Mouse (Mus musculus) hindbrain, embryonic 16.5 days (tissue): ENCODE results near the gene Ets1. TPM values are rescaled to one million over a fixed set of nuclear protein-coding genes. Genes with fewer than 3 reads are reported as not detected.

Experiments
- ATAC-seq: fragments of 200-750 bp; cut with Nextera tagmentation; 2 replicates; pipeline ENCODE4 v1.8.0; 2017; ENCODE audit warnings: moderate TSS enrichment, moderate library complexity
- H3K27ac ChIP-seq: fragments of 300-500 bp; sonication (generic); 2 replicates; pipeline ENCODE4 v1.5.1; 2014; ENCODE audit warnings: low read depth, mild to moderate bottlenecking, control low read depth, low read length, moderate library complexity
- H3K27me3 ChIP-seq: fragments of 300-500 bp; sonication (generic); replicated peaks from 2 replicates; pipeline ENCODE4 v1.6.1; 2014; ENCODE audit warnings: low read length; ENCODE audit not compliant: control insufficient read depth, insufficient read depth
- H3K36me3 ChIP-seq: fragments of 300-500 bp; sonication (generic); 2 replicates; pipeline ENCODE4 v1.6.1; 2014; ENCODE audit warnings: mild to moderate bottlenecking, low read length, moderate library complexity, mixed read lengths; ENCODE audit not compliant: control insufficient read depth, insufficient read depth
- H3K4me1 ChIP-seq: fragments of 300-500 bp; sonication (generic); 2 replicates; pipeline ENCODE4 v1.6.1; 2014; ENCODE audit warnings: low read depth, low read length; ENCODE audit not compliant: control insufficient read depth, insufficient read depth
- H3K4me2 ChIP-seq: fragments of 300-500 bp; sonication (generic); 2 replicates; pipeline ENCODE4 v1.6.1; 2014; ENCODE audit warnings: mild to moderate bottlenecking, low read length, control low read depth, moderate library complexity
- H3K4me3 ChIP-seq: fragments of 300-500 bp; sonication (generic); 2 replicates; pipeline ENCODE4 v1.5.1; 2014; ENCODE audit warnings: mild to moderate bottlenecking, low read length, control low read depth, moderate library complexity
- H3K9ac ChIP-seq: fragments of 300-500 bp; sonication (generic); 2 replicates; pipeline ENCODE4 v1.6.1; 2014; ENCODE audit warnings: low read depth, mild to moderate bottlenecking, control low read depth, low read length, moderate library complexity
- H3K9me3 ChIP-seq: fragments of 300-500 bp; sonication (generic); 2 replicates; pipeline ENCODE4 v1.6.1; 2014; ENCODE audit warnings: mild to moderate bottlenecking, low read length, moderate library complexity; ENCODE audit not compliant: control insufficient read depth
- WGBS: fragments of 180-500 bp; shearing (Covaris S2); extraction: QIAGEN DNeasy Blood & Tissue Kit; methylation state at CpG from one replicate; pipeline ENCODE4 v1.1.7; 2014; 5-methylcytosine and 5-hydroxymethylcytosine counted together
- polyA plus RNA-seq: library from polyadenylated mRNA; unstranded; fragments of >200 nt; fragmentation: Nextera tagmentation; extraction: Ambion mirVana; gene quantifications from 2 replicates; pipeline ENCODE4 v1.2.1, GENCODE M21; 2015

Ets1 gene
- polyA plus RNA-seq, 1 experiment from 2014 or later, result 15.6 TPM

GRCm38 (mm10) chr9:32668075-32668673, 32.2 kb downstream of the Ets1 start:
- no peak overlapping the region; the same call in 1 of the 2 replicates for H3K4me2 ChIP-seq
- H3K9ac ChIP-seq, result no peak overlapping the region
- no peaks in the 10 kb centered on the region for H3K9me3 ChIP-seq
- peaks cover 17% of the 10 kb centered on the region for H3K4me1 ChIP-seq
- peak overlapping the region; percentile 36 for H3K27ac ChIP-seq
- 52% methylated on average over 9 of the region's 9 CpGs for WGBS
- H3K36me3 ChIP-seq, result no peaks in the 10 kb centered on the region
- ATAC-seq, result peak; percentile 75
- no peak overlapping the region for H3K4me3 ChIP-seq
- H3K27me3 ChIP-seq, result peaks cover 21% of the 10 kb centered on the region

GRCm38 (mm10) chr9:32669397-32669796, 33.4 kb downstream of the Ets1 start:
- H3K27me3 ChIP-seq, result peaks cover 29% of the 10 kb centered on the region

GRCm38 (mm10) chr9:32671970-32672859, 36.2 kb downstream of the Ets1 start:
- peak; percentile 72 for ATAC-seq
- Histone ChIP-seq H3K36me3 (no peaks in the 10 kb centered on the region), H3K9ac (peak overlapping the region; percentile 53), H3K4me1 (peaks cover 26% of the 10 kb centered on the region), H3K4me3 (peak overlapping the region; percentile 39), H3K9me3 (no peaks in the 10 kb centered on the region), H3K27me3 (peaks cover 33% of the 10 kb centered on the region), H3K27ac (peak overlapping the region; percentile 51; the same call in 1 of the 2 replicates), H3K4me2 (peak overlapping the region; percentile 71)
- WGBS, result 1% methylated on average over 35 of the region's 35 CpGs

More at GRCm38 (mm10) chr9:32669397-32669796, 33.4 kb downstream of the Ets1 start:
- Histone ChIP-seq H3K9me3 (no peaks in the 10 kb centered on the region), H3K4me3 (no peak overlapping the region), H3K4me2 (no peak overlapping the region), H3K36me3 (no peaks in the 10 kb centered on the region), H3K27ac (no peak overlapping the region), H3K9ac (no peak overlapping the region), H3K4me1 (peaks cover 17% of the 10 kb centered on the region)
- 91% methylated on average over 2 of the region's 2 CpGs for WGBS
- no peak for ATAC-seq

- Histone ChIP-seq H3K27ac (no peak overlapping the region), H3K9me3 (no peaks in the 10 kb centered on the region), H3K4me1 (peaks cover 23% of the 10 kb centered on the region), H3K27me3 (peaks cover 46% of the 10 kb centered on the region), H3K36me3 (no peaks in the 10 kb centered on the region), H3K4me2 (no peak overlapping the region), H3K4me3 (no peak overlapping the region), H3K9ac (no peak overlapping the region)
- 93% methylated on average over 3 of the region's 3 CpGs for WGBS
- ATAC-seq, result no peak
Measured at GRCm38 (mm10) chr9:32673923-32674322, 37.9 kb downstream of the Ets1 start.

- 4% methylated on average over 9 of the region's 9 CpGs for WGBS
- peak; percentile 71; the same call in 1 of the 2 replicates for ATAC-seq
- Histone ChIP-seq H3K27ac (no peak overlapping the region), H3K4me1 (peaks cover 23% of the 10 kb centered on the region), H3K4me2 (no peak overlapping the region), H3K9me3 (no peaks in the 10 kb centered on the region), H3K9ac (no peak overlapping the region), H3K4me3 (no peak overlapping the region), H3K27me3 (peaks cover 47% of the 10 kb centered on the region), H3K36me3 (no peaks in the 10 kb centered on the region)
Measured at GRCm38 (mm10) chr9:32675671-32676409, 39.8 kb downstream of the Ets1 start.

GRCm38 (mm10) chr9:32676480-32676879, 40.5 kb downstream of the Ets1 start:
- Histone ChIP-seq H3K4me1 (peaks cover 22% of the 10 kb centered on the region), H3K9me3 (no peaks in the 10 kb centered on the region), H3K4me2 (no peak overlapping the region), H3K27ac (no peak overlapping the region), H3K36me3 (no peaks in the 10 kb centered on the region), H3K27me3 (peaks cover 43% of the 10 kb centered on the region), H3K9ac (no peak overlapping the region), H3K4me3 (no peak overlapping the region)
- WGBS, result 8% methylated on average over 3 of the region's 3 CpGs
- ATAC-seq, result no peak

- Histone ChIP-seq H3K4me1 (peaks cover 11% of the 10 kb centered on the region), H3K4me3 (no peak overlapping the region), H3K27me3 (peaks cover 52% of the 10 kb centered on the region), H3K9me3 (no peaks in the 10 kb centered on the region), H3K4me2 (no peak overlapping the region), H3K27ac (no peak overlapping the region), H3K36me3 (no peaks in the 10 kb centered on the region), H3K9ac (no peak overlapping the region)
- ATAC-seq, result no peak
- 89% methylated on average over 6 of the region's 6 CpGs for WGBS
Measured at GRCm38 (mm10) chr9:32677646-32678045, 41.6 kb downstream of the Ets1 start.

- Histone ChIP-seq H3K4me3 (no peak overlapping the region), H3K4me1 (peaks cover 10% of the 10 kb centered on the region), H3K9ac (no peak overlapping the region), H3K36me3 (no peaks in the 10 kb centered on the region), H3K4me2 (no peak overlapping the region), H3K27ac (no peak overlapping the region), H3K27me3 (peaks cover 51% of the 10 kb centered on the region), H3K9me3 (no peaks in the 10 kb centered on the region)
- 64% methylated on average over 4 of the region's 4 CpGs for WGBS
- no peak for ATAC-seq
Measured at GRCm38 (mm10) chr9:32678120-32678757, 42.2 kb downstream of the Ets1 start.
